Mouse (Mus musculus): Measurements from ENCODE around the gene Gm4201. TPM values are rescaled to one million over a fixed set of nuclear protein-coding genes. Genes with fewer than 3 reads are reported as not detected.
"Not testable (repeated sequence)": the region's sequence is repeated elsewhere in the genome, so short reads cannot be mapped to it uniquely, and the experiment has no call there.

Gene Gm4201
- not detected in 2 replicates for polyA plus RNA-seq (2014; fragmentation: Nextera tagmentation; extraction: Ambion mirVana)

DNA sequence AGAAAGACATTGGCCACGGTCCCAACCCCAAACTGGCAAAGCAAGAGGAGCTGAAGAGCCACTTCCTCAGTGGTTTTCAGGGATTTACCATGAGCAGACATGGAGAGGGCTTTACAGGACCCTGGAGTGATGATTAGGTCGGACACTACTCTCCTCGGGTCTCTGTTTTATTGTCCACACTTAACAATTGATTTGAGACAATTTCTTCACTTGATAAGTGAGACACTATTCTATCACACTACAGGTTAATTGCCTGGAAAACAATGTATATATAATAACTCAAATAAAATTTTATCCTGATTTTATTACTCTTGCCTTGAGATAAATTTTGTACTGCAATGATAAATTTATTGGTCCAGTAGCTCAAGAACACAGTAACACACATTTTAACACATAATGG lies at the start of gene Gm4201:
TSS of gene Gm4201 (minus strand) at position 101 of the 400 bp plus-strand sequence.
- H3K4me2 ChIP-seq (ENCODE audit: low read depth, low read length); H3K36me3 ChIP-seq (replicated peaks; ENCODE audit: control insufficient read depth, insufficient read depth, low read depth, low read length); H3K4me3 ChIP-seq (ENCODE audit: low read depth, low read length); H3K9ac ChIP-seq (replicated peaks; ENCODE audit: low read length); H3K27ac ChIP-seq (replicated peaks; ENCODE audit: low read depth, low read length); ATAC-seq (replicated peaks; ENCODE audit: insufficient number of reproducible peaks, low FRiP score, low TSS enrichment, low read depth); DNase-seq (ENCODE audit: low spot score); H3K27me3 ChIP-seq (ENCODE audit: control insufficient read depth, insufficient read depth, low read length); H3K9me3 ChIP-seq (replicated peaks; ENCODE audit: control insufficient read depth, low read length); H3K4me1 ChIP-seq (ENCODE audit: control insufficient read depth, insufficient read depth, low read length): not testable (repeated sequence)
- WGBS: no CpG with 5 or more reads among the region's 3 CpGs

DNA sequence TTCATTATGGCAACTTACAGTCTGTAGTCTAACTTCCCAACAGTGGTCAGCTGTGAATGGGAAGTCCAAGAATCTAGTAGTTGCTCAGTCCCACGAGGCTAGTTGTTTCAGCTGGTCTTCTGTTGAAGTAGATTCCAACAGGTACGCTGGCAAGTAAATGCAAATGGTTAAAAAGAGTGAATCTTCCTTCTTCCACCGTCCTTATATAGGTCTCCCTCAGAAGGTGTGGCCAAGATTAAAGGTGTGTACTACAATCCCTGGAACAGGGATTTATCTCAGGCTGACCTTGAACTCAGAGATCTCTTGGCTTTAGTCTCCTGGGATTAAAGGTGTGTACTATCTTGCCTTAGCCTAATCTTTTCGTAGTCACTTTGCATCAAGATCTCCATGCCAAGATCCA lies 22.9 kb upstream of the Gm4201 start, which contains the start of gene Gm4565:
TSS of gene Gm4565 (minus strand) at position 101 of the 400 bp plus-strand sequence.
- H3K27me3 ChIP-seq (ENCODE audit: control insufficient read depth, insufficient read depth, low read length); H3K4me3 ChIP-seq (ENCODE audit: low read depth, low read length); H3K9me3 ChIP-seq (replicated peaks; ENCODE audit: control insufficient read depth, low read length); H3K4me1 ChIP-seq (ENCODE audit: control insufficient read depth, insufficient read depth, low read length); H3K9ac ChIP-seq (replicated peaks; ENCODE audit: low read length); DNase-seq (ENCODE audit: low spot score); H3K4me2 ChIP-seq (ENCODE audit: low read depth, low read length); H3K36me3 ChIP-seq (replicated peaks; ENCODE audit: control insufficient read depth, insufficient read depth, low read depth, low read length); H3K27ac ChIP-seq (replicated peaks; ENCODE audit: low read depth, low read length); ATAC-seq (replicated peaks; ENCODE audit: insufficient number of reproducible peaks, low FRiP score, low TSS enrichment, low read depth): not testable (repeated sequence)
- WGBS: 96% methylated on average over 2 of the region's 4 CpGs

GRCm38 (mm10) chr7:22534787-22535186 lies 30.4 kb downstream of the Gm4201 start, which contains the start of gene Gm8677:
Gene Gm8677, minus strand, starts transcription at chr7:22534887.
- not testable (repeated sequence) for DNase-seq (ENCODE audit: low spot score); H3K36me3 ChIP-seq (replicated peaks; ENCODE audit: control insufficient read depth, insufficient read depth, low read depth, low read length); H3K9ac ChIP-seq (replicated peaks; ENCODE audit: low read length); H3K27ac ChIP-seq (replicated peaks; ENCODE audit: low read depth, low read length); H3K9me3 ChIP-seq (replicated peaks; ENCODE audit: control insufficient read depth, low read length); H3K27me3 ChIP-seq (ENCODE audit: control insufficient read depth, insufficient read depth, low read length); ATAC-seq (replicated peaks; ENCODE audit: insufficient number of reproducible peaks, low FRiP score, low TSS enrichment, low read depth); H3K4me3 ChIP-seq (ENCODE audit: low read depth, low read length); H3K4me2 ChIP-seq (ENCODE audit: low read depth, low read length); H3K4me1 ChIP-seq (ENCODE audit: control insufficient read depth, insufficient read depth, low read length)
- no CpG with 5 or more reads among the region's 1 CpGs for WGBS

GRCm38 (mm10) chr7:22522667-22523066 lies 42.5 kb downstream of the Gm4201 start, which contains the start of gene Vmn1r152:
Gene Vmn1r152, plus strand, starts transcription at chr7:22522967.
- not testable (repeated sequence) for DNase-seq (ENCODE audit: low spot score); H3K4me3 ChIP-seq (ENCODE audit: low read depth, low read length); H3K9me3 ChIP-seq (replicated peaks; ENCODE audit: control insufficient read depth, low read length); H3K4me1 ChIP-seq (ENCODE audit: control insufficient read depth, insufficient read depth, low read length); H3K27me3 ChIP-seq (ENCODE audit: control insufficient read depth, insufficient read depth, low read length); H3K9ac ChIP-seq (replicated peaks; ENCODE audit: low read length); H3K36me3 ChIP-seq (replicated peaks; ENCODE audit: control insufficient read depth, insufficient read depth, low read depth, low read length); H3K4me2 ChIP-seq (ENCODE audit: low read depth, low read length); H3K27ac ChIP-seq (replicated peaks; ENCODE audit: low read depth, low read length); ATAC-seq (replicated peaks; ENCODE audit: insufficient number of reproducible peaks, low FRiP score, low TSS enrichment, low read depth)
- WGBS: no CpG with 5 or more reads among the region's 3 CpGs

Other genes starting within 250 kb of the Gm4201 start
- not detected in 2 replicates for gene Gm4187, start 235.6 kb downstream of the Gm4201 start, polyA plus RNA-seq (2014; fragmentation: Nextera tagmentation; extraction: Ambion mirVana)
- not detected in 2 replicates for gene Gm8660, start 194.3 kb downstream of the Gm4201 start, polyA plus RNA-seq (2014; fragmentation: Nextera tagmentation; extraction: Ambion mirVana)
- not detected in 2 replicates for gene Vmn1r148, start 151.8 kb downstream of the Gm4201 start, polyA plus RNA-seq (2014; fragmentation: Nextera tagmentation; extraction: Ambion mirVana)
- not detected in 2 replicates for gene Vmn1r149, start 127.1 kb downstream of the Gm4201 start, polyA plus RNA-seq (2014; fragmentation: Nextera tagmentation; extraction: Ambion mirVana)
- not detected in 2 replicates for gene Gm10665, start 101.3 kb downstream of the Gm4201 start, polyA plus RNA-seq (2014; fragmentation: Nextera tagmentation; extraction: Ambion mirVana)
- not detected in 2 replicates for gene Vmn1r151, start 65.7 kb downstream of the Gm4201 start, polyA plus RNA-seq (2014; fragmentation: Nextera tagmentation; extraction: Ambion mirVana)
- gene Vmn1r152, start 42.4 kb downstream of the Gm4201 start, polyA plus RNA-seq (2014; fragmentation: Nextera tagmentation; extraction: Ambion mirVana): not detected in 2 replicates
- gene Gm8677, start 30.5 kb downstream of the Gm4201 start, polyA plus RNA-seq (2014; fragmentation: Nextera tagmentation; extraction: Ambion mirVana): not detected in 2 replicates
- not detected in 2 replicates for gene Gm4565, start 22.8 kb upstream of the Gm4201 start, polyA plus RNA-seq (2014; fragmentation: Nextera tagmentation; extraction: Ambion mirVana)
- gene Vmn1r155, start 92.7 kb upstream of the Gm4201 start, polyA plus RNA-seq (2014; fragmentation: Nextera tagmentation; extraction: Ambion mirVana): not detected in 2 replicates
- not detected in 2 replicates for gene Gm8693, start 127.0 kb upstream of the Gm4201 start, polyA plus RNA-seq (2014; fragmentation: Nextera tagmentation; extraction: Ambion mirVana)
- gene Gm4567, start 154.4 kb upstream of the Gm4201 start, polyA plus RNA-seq (2014; fragmentation: Nextera tagmentation; extraction: Ambion mirVana): not detected in 2 replicates
- gene Vmn1r157, start 196.4 kb upstream of the Gm4201 start, polyA plus RNA-seq (2014; fragmentation: Nextera tagmentation; extraction: Ambion mirVana): not detected in 2 replicates
- not detected in 2 replicates for gene Vmn1r158, start 225.4 kb upstream of the Gm4201 start, polyA plus RNA-seq (2014; fragmentation: Nextera tagmentation; extraction: Ambion mirVana)

Measured in embryonic facial prominence, embryonic 11.5 days (tissue).